Mouse (Mus musculus) testis, adult 2 months (tissue): Measurements from ENCODE around the gene Hnrnpa3. TPM values are rescaled to one million over a fixed set of nuclear protein-coding genes. Genes with fewer than 3 reads are reported as not detected.

Experiments
- H3K27ac ChIP-seq: fragments of 200-500 bp; 2 replicates; pipeline ENCODE4 v1.5.1; 2012; ENCODE audit warnings: low read depth, low read length; ENCODE audit not compliant: control insufficient read depth, insufficient read depth
- H3K27me3 ChIP-seq: fragments of 200-500 bp; 2 replicates; pipeline ENCODE4 v1.6.1; 2012; ENCODE audit warnings: mild to moderate bottlenecking, low read length, moderate library complexity; ENCODE audit not compliant: control insufficient read depth, insufficient read depth
- H3K36me3 ChIP-seq: fragments of 200-500 bp; 2 replicates; pipeline ENCODE4 v1.6.1; 2012; ENCODE audit warnings: mild to moderate bottlenecking, low read length; ENCODE audit not compliant: control insufficient read depth, insufficient read depth
- H3K4me1 ChIP-seq: fragments of 200-500 bp; 2 replicates; pipeline ENCODE4 v1.6.1; 2012; ENCODE audit warnings: low read length; ENCODE audit not compliant: control insufficient read depth, insufficient read depth
- H3K4me3 ChIP-seq: fragments of 200-500 bp; 2 replicates; pipeline ENCODE4 v1.5.1; 2012; ENCODE audit warnings: low read depth, mild to moderate bottlenecking, low read length, moderate library complexity, mixed read lengths; ENCODE audit not compliant: control insufficient read depth
- CTCF ChIP-seq: fragments of 200-500 bp; IDR thresholded peaks from 2 replicates; pipeline ENCODE4 v1.5.1; 2012; ENCODE audit warnings: low read depth, mild to moderate bottlenecking, inconsistent platforms, low read length, moderate library complexity; ENCODE audit not compliant: control insufficient read depth, insufficient read depth, insufficient replicate concordance
- POLR2A ChIP-seq: fragments of 200-500 bp; IDR thresholded peaks from 2 replicates; pipeline ENCODE4 v1.6.1; 2012; ENCODE audit warnings: low read depth, mild to moderate bottlenecking, inconsistent platforms, low read length, moderate library complexity; ENCODE audit not compliant: control insufficient read depth
- polyA plus RNA-seq: library from polyadenylated mRNA; depleted of rRNA; stranded (reverse); fragments of >200 nt; gene quantifications from 2 replicates; pipeline ENCODE4 v1.2.3, GENCODE M21; 2012

Hnrnpa3 gene
- polyA plus RNA-seq, 1 experiment: 60.0 TPM

DNA sequence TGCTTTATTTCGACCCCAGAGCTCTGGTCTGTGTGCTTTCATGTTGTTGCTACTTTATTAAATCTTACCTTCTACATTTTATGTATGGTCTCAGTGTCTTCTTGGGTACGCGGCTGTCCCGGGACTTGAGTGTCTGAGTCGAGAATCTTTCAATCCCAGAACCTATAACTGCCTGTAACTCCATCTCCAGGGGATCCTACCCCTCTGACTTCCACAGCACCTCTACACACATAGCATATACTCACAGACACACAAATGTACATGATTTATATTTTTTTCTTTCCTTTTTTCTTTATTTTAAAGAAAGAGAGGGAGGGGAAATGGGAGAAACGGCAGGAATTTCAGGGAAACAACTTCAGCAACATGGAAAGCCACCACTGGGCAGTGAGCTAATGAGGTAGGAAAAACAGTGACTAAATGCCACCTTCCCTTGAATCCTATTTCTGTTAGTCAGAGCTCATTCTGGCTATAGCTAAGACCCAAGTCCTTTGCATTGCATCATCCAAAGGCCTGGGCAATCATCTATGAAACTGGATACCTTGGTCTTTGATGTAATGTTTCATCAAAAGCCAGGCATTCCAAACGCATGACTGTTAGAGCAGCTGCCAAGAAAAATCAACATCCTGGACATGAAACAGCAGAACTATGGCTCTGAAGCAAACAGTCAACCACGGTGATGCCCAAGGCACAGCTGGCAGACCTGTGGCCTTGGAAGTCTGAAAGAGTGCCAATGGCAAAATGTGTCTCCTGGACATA, 16.1 kb upstream of the Hnrnpa3 start:
- Histone ChIP-seq H3K27ac (no peak overlapping the region), H3K27me3 (no peaks in the 10 kb centered on the region), H3K36me3 (no peaks in the 10 kb centered on the region), H3K4me1 (no peaks in the 10 kb centered on the region; the same call in 1 of the 2 replicates), H3K4me3 (no peak overlapping the region)
- TF ChIP-seq POLR2A: no peak
- no peak for TF ChIP-seq CTCF

DNA sequence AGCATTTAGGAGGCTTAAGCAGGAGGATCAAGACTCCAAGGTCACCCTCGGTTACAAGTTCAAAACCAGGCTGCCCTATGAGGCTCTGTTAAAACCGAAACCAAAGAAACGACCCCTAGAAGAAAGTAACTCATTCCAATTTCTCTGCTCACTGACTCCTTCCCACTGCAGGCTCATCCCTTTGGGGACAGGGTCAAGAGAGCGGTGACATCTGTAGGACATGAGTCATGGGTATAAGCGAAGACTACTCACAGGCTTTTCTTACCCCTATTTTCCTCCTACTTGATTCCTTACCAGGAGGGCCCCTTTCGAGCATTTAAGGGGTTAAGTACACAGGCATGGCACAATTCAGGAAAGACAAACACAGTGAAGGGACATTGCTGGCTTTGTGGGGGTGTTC, 15.1 kb upstream of the Hnrnpa3 start:
- Histone ChIP-seq H3K4me3 (no peak overlapping the region), H3K27ac (no peak overlapping the region), H3K27me3 (no peaks in the 10 kb centered on the region), H3K36me3 (no peaks in the 10 kb centered on the region), H3K4me1 (no peaks in the 10 kb centered on the region; the same call in 1 of the 2 replicates)
- TF ChIP-seq POLR2A (no peak), CTCF (no peak)

DNA sequence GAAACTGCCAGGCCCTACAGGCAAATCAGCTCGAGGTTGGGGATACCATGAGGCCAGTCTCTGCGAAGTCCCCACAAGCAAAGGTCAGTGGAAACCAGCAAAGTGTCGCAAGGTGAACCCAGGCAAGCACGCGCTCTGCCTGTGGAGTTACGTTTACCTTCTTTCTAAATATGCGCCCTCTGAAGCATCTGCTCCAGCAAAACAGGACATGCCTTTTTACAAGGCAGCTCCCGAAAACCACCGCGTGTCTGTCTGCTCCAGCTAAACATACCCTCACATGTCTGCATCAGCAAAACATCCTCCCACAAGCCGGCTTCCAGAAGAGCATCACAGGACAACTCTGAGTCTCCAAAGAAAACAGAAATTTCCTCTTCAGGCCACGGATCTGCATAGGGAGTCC, 13.8 kb upstream of the Hnrnpa3 start:
- Histone ChIP-seq H3K4me1 (no peaks in the 10 kb centered on the region; the same call in 1 of the 2 replicates), H3K27me3 (no peaks in the 10 kb centered on the region), H3K4me3 (no peak overlapping the region), H3K27ac (no peak overlapping the region), H3K36me3 (no peaks in the 10 kb centered on the region)
- no peak for TF ChIP-seq CTCF
- no peak for TF ChIP-seq POLR2A

DNA sequence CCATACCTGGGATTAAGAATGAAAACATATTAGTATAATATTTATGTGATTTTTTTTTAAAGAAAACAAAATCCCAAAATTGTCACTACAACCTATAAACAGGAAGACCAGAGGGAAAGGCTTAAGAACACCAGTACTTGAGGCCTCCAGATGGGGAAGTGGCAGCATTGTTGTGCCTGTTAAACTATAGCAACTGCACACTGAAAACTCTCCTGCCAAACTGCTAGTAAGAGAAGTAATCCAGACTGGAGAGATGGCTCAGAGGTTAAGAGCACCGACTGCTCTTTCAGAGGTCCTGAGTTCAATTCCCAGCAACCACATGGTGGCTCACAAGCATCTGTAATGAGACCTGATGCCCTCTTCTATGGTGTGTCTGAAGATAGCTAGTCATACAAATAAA, 8.6 kb upstream of the Hnrnpa3 start:
- no peaks in the 10 kb centered on the region for H3K4me1 ChIP-seq
- TF ChIP-seq POLR2A (no peak), CTCF (no peak)
- H3K27ac ChIP-seq: no peak overlapping the region
- H3K4me3 ChIP-seq: no peak overlapping the region
- H3K27me3 ChIP-seq: no peaks in the 10 kb centered on the region
- H3K36me3 ChIP-seq: no peaks in the 10 kb centered on the region

DNA sequence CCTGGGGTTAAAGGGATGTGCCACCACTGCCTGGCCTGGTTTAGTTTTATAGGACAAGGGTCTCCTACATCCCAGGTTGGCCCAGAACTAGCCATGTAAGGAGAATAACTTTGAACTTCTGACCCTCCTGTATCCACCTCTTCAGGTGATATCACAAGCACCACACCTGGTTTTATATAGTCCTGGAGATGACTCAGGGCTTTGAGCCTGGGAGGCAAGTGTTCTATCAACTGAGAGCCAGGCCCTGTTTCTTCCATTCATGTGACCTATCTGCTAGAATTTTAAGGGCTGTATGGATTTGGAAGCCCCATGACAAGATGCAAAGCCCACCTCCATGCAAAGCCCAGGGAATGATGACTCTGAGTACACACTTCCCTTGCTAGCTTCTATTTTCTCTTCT, 5.9 kb upstream of the Hnrnpa3 start:
- Histone ChIP-seq H3K27ac (no peak overlapping the region), H3K4me1 (peaks cover 6% of the 10 kb centered on the region), H3K36me3 (no peaks in the 10 kb centered on the region), H3K4me3 (no peak overlapping the region), H3K27me3 (no peaks in the 10 kb centered on the region)
- TF ChIP-seq POLR2A (no peak), CTCF (no peak)

DNA sequence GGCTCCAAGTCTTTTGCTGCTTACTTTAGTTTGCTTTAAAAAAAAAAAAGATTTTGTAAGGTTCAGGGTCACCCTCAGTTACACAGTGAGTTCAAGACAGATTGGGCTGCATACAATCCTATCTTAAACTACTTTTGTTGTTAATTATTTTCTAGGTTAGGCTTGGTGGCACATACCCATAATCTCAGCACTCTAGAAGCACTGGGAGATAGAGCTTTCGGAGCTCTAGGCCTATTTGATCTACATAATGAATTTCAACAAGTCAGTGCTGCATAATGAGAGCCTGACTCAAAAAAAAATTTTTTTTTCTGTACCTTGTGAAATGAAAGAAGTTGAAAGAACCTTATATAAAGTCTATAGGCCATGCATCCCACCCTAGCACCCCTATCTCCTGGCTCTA, 4.4 kb upstream of the Hnrnpa3 start:
- no peaks in the 10 kb centered on the region for H3K27me3 ChIP-seq
- H3K4me1 ChIP-seq: peaks cover 6% of the 10 kb centered on the region
- H3K27ac ChIP-seq: no peak overlapping the region
- H3K36me3 ChIP-seq: peaks cover under 1% of the 10 kb centered on the region; the same call in 1 of the 2 replicates
- H3K4me3 ChIP-seq: no peak overlapping the region
- TF ChIP-seq CTCF: no peak
- no peak for TF ChIP-seq POLR2A

DNA sequence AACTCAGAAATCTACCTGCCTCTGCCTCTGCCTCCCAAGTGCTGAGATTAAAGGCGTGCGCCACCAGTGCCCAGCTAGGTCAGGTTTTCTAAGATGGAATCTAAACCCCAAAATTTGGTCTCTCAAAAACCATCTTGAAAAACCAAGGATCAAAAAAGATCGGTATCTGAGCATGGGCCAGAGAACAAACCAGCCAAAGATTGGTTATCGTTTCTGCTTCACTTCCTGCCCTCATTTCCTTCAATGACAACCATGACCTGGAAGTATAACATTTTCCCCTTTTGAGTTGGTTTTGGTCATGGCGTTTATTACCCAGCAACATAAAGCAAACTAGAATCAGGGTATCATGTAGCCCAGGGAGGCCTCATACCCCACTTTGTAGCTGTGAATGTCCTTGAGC, 2.1 kb upstream of the Hnrnpa3 start:
- peak overlapping the region; percentile 67 for H3K4me3 ChIP-seq
- H3K27me3 ChIP-seq: no peaks in the 10 kb centered on the region
- no peak overlapping the region for H3K27ac ChIP-seq
- peaks cover 6% of the 10 kb centered on the region for H3K4me1 ChIP-seq
- TF ChIP-seq CTCF: no peak
- TF ChIP-seq POLR2A: no peak
- peaks cover 3% of the 10 kb centered on the region; the same call in 1 of the 2 replicates for H3K36me3 ChIP-seq
